Mouse (Mus musculus): Measurements from ENCODE around the gene Ndufa1. TPM values are rescaled to one million over a fixed set of nuclear protein-coding genes. Genes with fewer than 3 reads are reported as not detected.
"Not testable (repeated sequence)": the region's sequence is repeated elsewhere in the genome, so short reads cannot be mapped to it uniquely, and the experiment has no call there.

Gene Ndufa1
- 127 to 140 TPM (median 128 TPM) in 3 replicates for total RNA-seq (2017)

GRCm38 (mm10) chrX:37191105-37191743, at the start of gene Ndufa1, which contains the start of gene Rnf113a1:
Ndufa1 (minus strand) TSS chrX:37191163.
Rnf113a1 (plus strand) TSS chrX:37191245.
- peak; percentile 92 for ATAC-seq (replicated peaks; ENCODE audit: insufficient number of reproducible peaks, low FRiP score, low TSS enrichment, poor library complexity, severe bottlenecking)

GRCm38 (mm10) chrX:37222158-37222557, 31.2 kb upstream of the Ndufa1 start, which contains the start of gene Rhox1:
Rhox1 (minus strand) TSS chrX:37222258.
- ATAC-seq (replicated peaks; ENCODE audit: insufficient number of reproducible peaks, low FRiP score, low TSS enrichment, poor library complexity, severe bottlenecking), result not testable (repeated sequence)

GRCm38 (mm10) chrX:37210941-37211340, 20.0 kb upstream of the Ndufa1 start, which contains the start of gene Gm9:
Gm9 (minus strand) TSS chrX:37211041.
- ATAC-seq (replicated peaks; ENCODE audit: insufficient number of reproducible peaks, low FRiP score, low TSS enrichment, poor library complexity, severe bottlenecking), result no peak

- no peak for ATAC-seq (replicated peaks; ENCODE audit: insufficient number of reproducible peaks, low FRiP score, low TSS enrichment, poor library complexity, severe bottlenecking)
Measured at GRCm38 (mm10) chrX:37198676-37199075, 7.7 kb upstream of the Ndufa1 start.

GRCm38 (mm10) chrX:37191744-37192379, 899 bp upstream of the Ndufa1 start:
- no peak for ATAC-seq (replicated peaks; ENCODE audit: insufficient number of reproducible peaks, low FRiP score, low TSS enrichment, poor library complexity, severe bottlenecking)

GRCm38 (mm10) chrX:37190755-37191104, 233 bp downstream of the Ndufa1 start:
- no peak for ATAC-seq (replicated peaks; ENCODE audit: insufficient number of reproducible peaks, low FRiP score, low TSS enrichment, poor library complexity, severe bottlenecking)

- ATAC-seq (replicated peaks; ENCODE audit: insufficient number of reproducible peaks, low FRiP score, low TSS enrichment, poor library complexity, severe bottlenecking), result not testable (repeated sequence)
Measured at GRCm38 (mm10) chrX:37184401-37184800, 6.6 kb downstream of the Ndufa1 start.

GRCm38 (mm10) chrX:37168742-37169141, 22.2 kb downstream of the Ndufa1 start, which contains the start of gene Akap14:
Akap14 (minus strand) TSS chrX:37168842.
- no peak for ATAC-seq (replicated peaks; ENCODE audit: insufficient number of reproducible peaks, low FRiP score, low TSS enrichment, poor library complexity, severe bottlenecking)

- peak; percentile 68; the same call in 1 of the 2 replicates for ATAC-seq (replicated peaks; ENCODE audit: insufficient number of reproducible peaks, low FRiP score, low TSS enrichment, poor library complexity, severe bottlenecking)
Measured at GRCm38 (mm10) chrX:37167085-37167484, 23.9 kb downstream of the Ndufa1 start.

GRCm38 (mm10) chrX:37163115-37163514, 27.8 kb downstream of the Ndufa1 start:
- no peak for ATAC-seq (replicated peaks; ENCODE audit: insufficient number of reproducible peaks, low FRiP score, low TSS enrichment, poor library complexity, severe bottlenecking)

- ATAC-seq (replicated peaks; ENCODE audit: insufficient number of reproducible peaks, low FRiP score, low TSS enrichment, poor library complexity, severe bottlenecking), result no peak
Measured at GRCm38 (mm10) chrX:37161169-37161568, 29.8 kb downstream of the Ndufa1 start.

- no peak for ATAC-seq (replicated peaks; ENCODE audit: insufficient number of reproducible peaks, low FRiP score, low TSS enrichment, poor library complexity, severe bottlenecking)
Measured at GRCm38 (mm10) chrX:37157839-37158238, 33.1 kb downstream of the Ndufa1 start.

GRCm38 (mm10) chrX:37144954-37145353, 46.0 kb downstream of the Ndufa1 start:
- no peak for ATAC-seq (replicated peaks; ENCODE audit: insufficient number of reproducible peaks, low FRiP score, low TSS enrichment, poor library complexity, severe bottlenecking)

GRCm38 (mm10) chrX:37144498-37144897, 46.5 kb downstream of the Ndufa1 start:
- ATAC-seq (replicated peaks; ENCODE audit: insufficient number of reproducible peaks, low FRiP score, low TSS enrichment, poor library complexity, severe bottlenecking), result 0 out of 2 replicates have a peak, but pooled peaks have one; percentile 27

GRCm38 (mm10) chrX:37141732-37142131, 49.2 kb downstream of the Ndufa1 start:
- ATAC-seq (replicated peaks; ENCODE audit: insufficient number of reproducible peaks, low FRiP score, low TSS enrichment, poor library complexity, severe bottlenecking), result no peak

Other genes with a start within 250 kb of the Ndufa1 start
- 75.3 to 123 TPM (median 87.1 TPM) in 3 replicates for gene Sept6, start 199.4 kb downstream of the Ndufa1 start, total RNA-seq (2017)
- gene Sowahd, start 142.3 kb downstream of the Ndufa1 start, total RNA-seq (2017), result not detected in 3 replicates
- 1,433 to 1,582 TPM (median 1,501 TPM) in 3 replicates for gene Rpl39, start 105.8 kb downstream of the Ndufa1 start, total RNA-seq (2017)
- gene Upf3b, start 80.8 kb downstream of the Ndufa1 start, total RNA-seq (2017), result 27.2 to 44.4 TPM (median 41.0 TPM) in 3 replicates
- gene Nkap, start 64.4 kb downstream of the Ndufa1 start, total RNA-seq (2017), result 31.6 to 37.5 TPM (median 35.5 TPM) in 3 replicates
- not detected in 3 replicates for gene Akap14, start 22.3 kb downstream of the Ndufa1 start, total RNA-seq (2017)
- gene Rnf113a1, start 82 bp upstream of the Ndufa1 start, total RNA-seq (2017), result 0.29 to 2.1 TPM (median 2.0 TPM) in 3 replicates
- not detected in 3 replicates for gene Gm9, start 19.9 kb upstream of the Ndufa1 start, total RNA-seq (2017)
- not detected in 3 replicates for gene Rhox1, start 31.1 kb upstream of the Ndufa1 start, total RNA-seq (2017)
- not detected in 3 replicates for gene Rhox2a, start 53.8 kb upstream of the Ndufa1 start, total RNA-seq (2017)
- gene Rhox3a, start 58.8 kb upstream of the Ndufa1 start, total RNA-seq (2017), result not detected in 3 replicates
- not detected in 3 replicates for gene Rhox4a, start 74.2 kb upstream of the Ndufa1 start, total RNA-seq (2017)
- gene Rhox3a2, start 188.9 kb upstream of the Ndufa1 start, total RNA-seq (2017), result not detected in 3 replicates
- gene Rhox4a2, start 199.7 kb upstream of the Ndufa1 start, total RNA-seq (2017), result 0.58 TPM in 1 of 3 replicates, not detected in the others
- not detected in 3 replicates for gene Rhox2b, start 220.9 kb upstream of the Ndufa1 start, total RNA-seq (2017)
- not detected in 3 replicates for gene Rhox4b, start 241.3 kb upstream of the Ndufa1 start, total RNA-seq (2017)